In the genomic region with DNA sequence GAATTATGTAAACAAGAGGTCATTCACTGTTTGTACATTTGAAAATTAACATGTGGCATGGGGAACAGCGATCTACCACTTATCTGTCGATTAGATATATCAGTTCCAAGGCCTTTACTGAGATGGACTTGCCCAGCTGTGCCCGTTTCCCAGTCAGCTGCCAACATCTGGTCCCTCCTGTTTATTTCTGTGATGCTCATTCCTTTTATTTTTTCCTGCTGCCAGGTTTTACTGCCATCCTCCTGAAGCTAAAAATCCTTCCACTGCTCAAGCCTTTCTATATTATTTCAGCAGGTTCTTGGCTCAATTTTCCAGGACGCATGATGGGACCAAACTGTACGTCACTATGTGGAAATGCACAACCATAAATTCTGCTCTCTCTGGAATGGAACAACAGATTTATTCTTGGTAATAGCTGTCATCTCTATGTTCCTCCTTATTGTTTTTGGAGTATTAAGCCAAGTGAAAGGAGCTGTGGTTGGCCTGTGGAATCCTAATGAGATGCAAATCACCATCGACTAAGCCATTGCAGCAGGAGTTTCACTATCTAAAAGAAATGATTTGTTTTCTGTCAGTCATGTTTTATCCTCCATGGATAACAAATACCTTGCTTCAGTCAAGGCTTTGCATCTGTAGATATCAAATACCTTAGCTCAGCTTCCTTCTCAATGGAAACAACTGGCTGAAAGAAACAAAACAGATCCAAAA, we compare ENCODE assay signal across 19 mouse cellular contexts.
DNase-seq lines count a peak whose midpoint lies in the region; ATAC-seq and TF ChIP-seq lines count a peak whose summit lies in the region.
"Had no signal": no experiment of that assay in that cellular context is flagged by ENCODE, and none has a peak within 500 bp of the region (broad histone marks: within the 10 kb centered on the region; RNA-seq: fewer than 3 reads in every experiment).

No protein-coding gene starts in this region.

- no peak overlapping the region for H3K4me3 ChIP-seq in forebrain, embryonic 11.5 days (ENCODE audit: low read depth, low read length)
- no peak overlapping the region for H3K4me3 ChIP-seq in forebrain, embryonic 10.5 days
- H3K4me3 ChIP-seq in layer of hippocampus, adult 2 months = no peak overlapping the region
- H3K4me3 ChIP-seq in hindbrain, embryonic 16.5 days (ENCODE audit: low read length) = no peak overlapping the region
- H3K4me3 ChIP-seq in neural tube, embryonic 14.5 days (ENCODE audit: low read depth, low read length) = no peak overlapping the region
- H3K4me3 ChIP-seq: embryonic facial prominence, embryonic 12.5 days had no signal

- H3K27ac ChIP-seq in forebrain, embryonic 11.5 days (ENCODE audit: low read depth, low read length) = no peak overlapping the region
- no peak overlapping the region for H3K27ac ChIP-seq in forebrain, embryonic 10.5 days
- peak overlapping the region; percentile 21; the same call in 1 of the 2 replicates for H3K27ac ChIP-seq in layer of hippocampus, adult 2 months
- H3K27ac ChIP-seq in hindbrain, embryonic 16.5 days (ENCODE audit: low read depth, low read length) = peak overlapping the region; percentile 54; the same call in 1 of the 2 replicates
- H3K27ac ChIP-seq in neural tube, embryonic 14.5 days (ENCODE audit: low read depth, low read length) = 0 out of 2 replicates have a peak overlapping the region, but pooled peaks have one; percentile 13
- H3K27ac ChIP-seq: embryonic facial prominence, embryonic 12.5 days had no signal

- no peaks in the 10 kb centered on the region for H3K27me3 ChIP-seq in forebrain, embryonic 11.5 days (ENCODE audit: control insufficient read depth, insufficient read depth, low read length)
- no peaks in the 10 kb centered on the region for H3K27me3 ChIP-seq in forebrain, embryonic 10.5 days (ENCODE audit: poor library complexity, severe bottlenecking)
- H3K27me3 ChIP-seq in hindbrain, embryonic 16.5 days (replicated peaks; ENCODE audit: control insufficient read depth, insufficient read depth, low read length) = no peaks in the 10 kb centered on the region
- H3K27me3 ChIP-seq in neural tube, embryonic 14.5 days (ENCODE audit: control insufficient read depth, insufficient read depth, low read length) = no peaks in the 10 kb centered on the region
- H3K27me3 ChIP-seq: embryonic facial prominence, embryonic 12.5 days had no signal

- no peak for TF ChIP-seq CTCF in layer of hippocampus, adult 2 months (conservative IDR thresholded peaks at IDR 0.05)

- H3K9me3 ChIP-seq in forebrain, embryonic 11.5 days (ENCODE audit: control insufficient read depth, low read length) = no peaks in the 10 kb centered on the region
- no peaks in the 10 kb centered on the region for H3K9me3 ChIP-seq in forebrain, embryonic 10.5 days
- no peaks in the 10 kb centered on the region for H3K9me3 ChIP-seq in hindbrain, embryonic 16.5 days (ENCODE audit: control insufficient read depth, low read length)
- no peaks in the 10 kb centered on the region for H3K9me3 ChIP-seq in neural tube, embryonic 14.5 days (ENCODE audit: control insufficient read depth, low read length)
- H3K9me3 ChIP-seq: embryonic facial prominence, embryonic 12.5 days had no signal

- no peak overlapping the region for H3K9ac ChIP-seq in forebrain, embryonic 11.5 days (ENCODE audit: low read length)
- H3K9ac ChIP-seq in hindbrain, embryonic 16.5 days (ENCODE audit: low read depth, low read length) = no peak overlapping the region
- no peak overlapping the region for H3K9ac ChIP-seq in neural tube, embryonic 14.5 days (replicated peaks; ENCODE audit: low read depth, low read length)
- H3K9ac ChIP-seq: embryonic facial prominence, embryonic 12.5 days; lung, embryonic 14.5 days had no signal

- ATAC-seq in forebrain, embryonic 11.5 days (replicated peaks; ENCODE audit: low FRiP score) = 0 out of 2 replicates have a peak, but pooled peaks have one; percentile 13
- peak; percentile 56 for ATAC-seq in hindbrain, embryonic 16.5 days
- ATAC-seq in neural tube, embryonic 14.5 days (ENCODE audit: low read depth) = peak; percentile 69
- ATAC-seq in megakaryocyte progenitor cell, adult 5-6 weeks (replicated peaks; ENCODE audit: poor library complexity) = no peak

- no peaks in the 10 kb centered on the region for H3K36me3 ChIP-seq in forebrain, embryonic 11.5 days (ENCODE audit: control insufficient read depth, insufficient read depth, low read length)
- no peaks in the 10 kb centered on the region for H3K36me3 ChIP-seq in forebrain, embryonic 10.5 days (replicated peaks)
- no peaks in the 10 kb centered on the region for H3K36me3 ChIP-seq in hindbrain, embryonic 16.5 days (ENCODE audit: control insufficient read depth, insufficient read depth, low read length)
- H3K36me3 ChIP-seq in neural tube, embryonic 14.5 days (ENCODE audit: control insufficient read depth, insufficient read depth, low read length) = no peaks in the 10 kb centered on the region
- H3K36me3 ChIP-seq: embryonic facial prominence, embryonic 12.5 days had no signal

- 73% methylated on average over 6 of the region's 6 CpGs for WGBS in forebrain, embryonic 11.5 days
- WGBS in forebrain, embryonic 10.5 days = 77% methylated on average over 6 of the region's 6 CpGs
- WGBS in hindbrain, embryonic 16.5 days = 49% methylated on average over 6 of the region's 6 CpGs
- 49% methylated on average over 6 of the region's 6 CpGs for WGBS in neural tube, embryonic 14.5 days

- H3K4me2 ChIP-seq in forebrain, embryonic 11.5 days (ENCODE audit: low read depth, low read length, severe bottlenecking) = no peak overlapping the region
- H3K4me2 ChIP-seq in hindbrain, embryonic 16.5 days (ENCODE audit: low read length) = no peak overlapping the region
- no peak overlapping the region for H3K4me2 ChIP-seq in neural tube, embryonic 14.5 days (ENCODE audit: low read depth, low read length)
- H3K4me2 ChIP-seq: embryonic facial prominence, embryonic 12.5 days; liver, embryonic 11.5 days; lung, embryonic 14.5 days had no signal

- peaks cover 3% of the 10 kb centered on the region; the same call in 1 of the 2 replicates for H3K4me1 ChIP-seq in forebrain, embryonic 11.5 days (replicated peaks; ENCODE audit: control insufficient read depth, insufficient read depth, low read length)
- H3K4me1 ChIP-seq in forebrain, embryonic 10.5 days = peaks cover 16% of the 10 kb centered on the region
- H3K4me1 ChIP-seq in hindbrain, embryonic 16.5 days (ENCODE audit: control insufficient read depth, insufficient read depth, low read depth, low read length) = peaks cover 8% of the 10 kb centered on the region
- H3K4me1 ChIP-seq in neural tube, embryonic 14.5 days (ENCODE audit: control insufficient read depth, insufficient read depth, low read length) = peaks cover 5% of the 10 kb centered on the region; the same call in 1 of the 2 replicates

- no peak for DNase-seq in forebrain, embryonic 11.5 days (ENCODE audit: low spot score)
- DNase-seq in forebrain, embryonic 10.5 days (ENCODE audit: extremely low spot score, low spot score) = no peak
- DNase-seq in layer of hippocampus, adult 2 months (ENCODE audit: low spot score in 2 of 2) = no peak
- no peak for DNase-seq in layer of hippocampus, postnatal 14 days (ENCODE audit: low spot score in 2 of 2)
- no peak for DNase-seq in cerebellum, postnatal 10 days
- DNase-seq: adrenal gland, adult 2 months; cerebellum, adult 18-20 months; heart, adult 18-20 months; kidney, adult 8-10 months; layer of hippocampus, postnatal 36 days; lung, embryonic 14.5 days; lung, postnatal 4 days; right cerebral cortex, postnatal 4 days; thymus, postnatal 25 days had no signal

Comparison
In these comparisons a context has a peak if more than half of its experiments do, and no peak if none do; other contexts are left out.
1. H3K27ac ChIP-seq: peak in layer of hippocampus, adult 2 months (single experiment), hindbrain, embryonic 16.5 days (single experiment) and neural tube, embryonic 14.5 days (single experiment); none in forebrain, embryonic 11.5 days (single experiment) and forebrain, embryonic 10.5 days (single experiment).